Mouse (Mus musculus) adrenal gland, postnatal 36 days (tissue): ENCODE results near the gene Coq3. TPM values are rescaled to one million over a fixed set of nuclear protein-coding genes. Genes with fewer than 3 reads are reported as not detected.
A peak's percentile ranks its signal among the peaks of the same experiment; 100 is the strongest.

ENCODE experiments used
- DNase-seq, 2 experiments: peaks; one replicate each; pipeline ENCODE4 v3.0.0; 2021; ENCODE audit warnings: mixed read lengths in 1 of 2
- long read RNA-seq, 2 experiments: library from polyadenylated mRNA; stranded (forward); transcript quantifications; one replicate each; pipeline ENCODE4 v2.0.0; 2021; ENCODE audit warnings: borderline sequencing depth in 2 of 2
- total RNA-seq, 2 experiments: library from RNA; stranded (reverse); gene quantifications; 2 replicates each; pipeline ENCODE4 v1.2.3; 2021

Coq3 gene
- total RNA-seq: 10 to 100 TPM; 15.3 to 21.2 TPM
- long read RNA-seq, experiment 1, transcript Coq3-201 (7 exons, 2,651 nt): major isoform, 29 of 62 reads
- long read RNA-seq, experiment 1, partial matches to known transcripts: 28 of 62 reads
- long read RNA-seq, experiment 1, other reads (novel, unspliced or antisense): 5 of 62 reads
- long read RNA-seq, experiment 2, transcript Coq3-201 (7 exons, 2,651 nt): major isoform, 8 of 20 reads
- long read RNA-seq, experiment 2, partial matches to known transcripts: 10 of 20 reads
- long read RNA-seq, experiment 2, other reads (novel, unspliced or antisense): 2 of 20 reads

DNA sequence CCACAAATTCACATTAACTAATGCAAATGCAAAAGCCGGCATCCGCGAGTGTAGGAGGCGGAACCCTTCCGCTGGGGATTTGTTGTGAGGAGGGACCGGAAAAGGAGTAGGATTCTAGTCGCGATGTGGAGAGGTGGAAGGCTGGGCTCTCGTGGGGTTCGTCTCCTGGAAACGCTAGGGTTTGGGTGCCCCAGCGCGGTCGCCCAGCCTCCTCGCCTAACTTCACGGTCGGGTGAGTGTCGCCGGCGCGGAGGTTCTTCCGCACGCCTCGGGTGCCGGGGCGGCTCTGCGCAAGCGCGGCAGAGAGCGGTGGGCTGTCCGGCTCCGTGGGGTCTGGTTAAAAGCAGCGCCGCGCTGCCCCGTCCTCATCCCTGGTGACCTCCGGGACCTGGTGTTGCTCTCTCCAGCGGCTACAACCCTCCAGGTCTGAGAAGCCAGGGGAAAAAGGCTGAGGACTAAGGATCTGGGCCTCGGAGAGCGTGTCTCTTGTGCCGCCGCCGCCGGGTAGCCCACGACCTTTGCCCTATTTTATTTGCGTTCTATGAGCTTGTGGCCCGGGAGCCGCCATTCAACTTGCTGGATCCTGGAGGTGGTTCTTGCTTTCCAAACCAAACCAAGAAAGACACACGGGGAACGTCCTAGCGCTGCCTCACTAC lies at the start of gene Coq3:
Gene Coq3, plus strand, starts transcription at position 109 of the 656 bp plus-strand sequence.
- peak; percentile 86 to 89 for DNase-seq

DNA sequence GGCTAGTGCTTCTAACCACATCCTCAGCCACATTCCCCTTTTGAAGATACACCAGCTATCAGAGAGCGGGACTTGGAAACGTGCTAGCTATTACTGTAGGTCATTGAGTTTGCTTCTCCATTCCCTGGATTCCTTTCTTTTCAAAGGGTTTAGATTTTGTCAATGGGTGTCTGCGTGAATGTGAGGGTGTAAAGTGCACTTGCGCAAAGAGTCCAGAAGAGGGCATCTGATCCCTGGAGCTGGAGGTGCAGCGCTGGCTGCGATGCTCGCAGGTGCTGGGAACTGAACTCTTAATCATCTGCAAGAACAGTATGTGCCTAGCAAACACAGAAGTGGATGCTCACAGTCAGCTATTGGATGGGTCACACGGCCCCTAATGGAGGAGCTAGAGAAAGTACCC lies 46.6 kb upstream of the Coq3 start:
- no peak for DNase-seq

DNA sequence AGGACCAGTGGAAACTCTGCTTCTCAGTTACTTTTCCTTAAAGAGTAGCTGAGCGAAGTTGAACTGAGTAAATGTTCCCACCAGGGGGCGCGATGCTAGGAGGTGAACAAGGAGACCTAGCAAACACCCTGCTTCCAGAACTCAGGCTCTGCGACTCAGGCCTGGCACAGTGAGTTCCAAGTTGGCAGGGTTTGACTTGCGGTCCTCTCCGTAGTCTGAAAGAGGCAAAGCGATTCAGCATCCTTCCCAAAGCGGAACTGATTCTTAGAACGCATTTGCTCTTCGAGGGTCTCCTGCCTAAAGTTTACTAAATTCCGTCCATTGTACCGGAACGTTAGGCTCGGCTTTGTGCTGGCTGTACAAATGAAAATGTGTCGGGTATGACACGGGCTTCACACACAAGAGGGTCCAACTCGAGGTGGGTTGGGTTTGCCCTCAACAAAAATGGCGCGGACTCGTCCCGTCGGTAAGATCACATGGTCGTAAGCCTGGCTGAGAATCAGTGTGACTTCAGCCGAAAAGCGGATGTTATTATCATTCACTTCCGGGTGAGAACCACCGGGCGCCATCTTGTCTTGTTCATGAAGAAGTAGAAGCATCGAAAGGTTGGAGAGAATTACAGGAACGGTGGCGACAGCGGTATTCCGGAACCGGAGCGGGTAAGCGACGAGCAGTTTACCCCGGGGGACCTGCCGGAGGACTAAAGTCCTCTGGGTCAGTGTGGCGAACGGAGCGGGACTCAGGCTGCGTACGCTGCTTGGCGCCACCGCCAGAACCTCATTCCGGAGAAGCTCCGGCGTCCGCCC lies 31.8 kb upstream of the Coq3 start, which contains the start of gene Pnisr:
Gene Pnisr, plus strand, starts transcription at position 103 of the 806 bp plus-strand sequence.
- peak; percentile 94 to 96 for DNase-seq

DNA sequence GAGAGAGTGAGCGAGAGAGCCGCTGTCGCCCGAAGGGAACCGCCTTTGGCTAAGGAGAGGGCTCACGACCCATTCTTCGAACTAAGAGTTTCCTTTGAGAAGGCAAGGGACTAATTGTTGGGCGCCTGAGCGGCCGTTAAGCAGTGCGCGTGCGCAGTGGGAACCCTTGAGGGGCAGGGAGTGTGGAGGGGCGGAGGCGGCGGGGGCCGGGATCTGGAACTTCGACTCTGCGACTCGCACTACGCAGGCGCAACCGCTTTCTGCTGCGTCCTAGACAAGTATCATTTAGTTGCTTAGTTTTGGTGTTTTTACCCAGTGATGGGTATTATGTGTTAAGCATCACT lies 31.2 kb upstream of the Coq3 start:
- DNase-seq: peak; percentile 93 to 96

DNA sequence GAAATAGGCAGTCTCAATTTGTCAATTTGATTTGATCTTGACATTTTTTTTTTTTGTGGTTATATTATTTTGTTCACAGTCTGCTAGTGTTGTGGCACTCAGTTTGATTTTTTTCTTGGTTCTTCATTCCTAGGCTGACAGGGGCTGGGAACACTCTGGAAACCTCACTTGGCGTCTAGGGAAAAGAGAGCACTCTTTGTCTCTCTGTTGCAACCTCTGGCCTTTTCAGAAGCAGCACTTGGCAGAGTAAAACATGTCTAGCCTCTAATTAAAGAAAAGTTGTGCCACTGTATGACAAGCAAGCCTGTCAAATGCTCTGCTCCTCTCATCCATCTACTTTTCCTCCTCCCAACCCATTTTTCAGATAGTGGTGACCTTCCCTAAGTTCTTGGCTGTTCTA lies 22.0 kb upstream of the Coq3 start:
- no peak for DNase-seq

DNA sequence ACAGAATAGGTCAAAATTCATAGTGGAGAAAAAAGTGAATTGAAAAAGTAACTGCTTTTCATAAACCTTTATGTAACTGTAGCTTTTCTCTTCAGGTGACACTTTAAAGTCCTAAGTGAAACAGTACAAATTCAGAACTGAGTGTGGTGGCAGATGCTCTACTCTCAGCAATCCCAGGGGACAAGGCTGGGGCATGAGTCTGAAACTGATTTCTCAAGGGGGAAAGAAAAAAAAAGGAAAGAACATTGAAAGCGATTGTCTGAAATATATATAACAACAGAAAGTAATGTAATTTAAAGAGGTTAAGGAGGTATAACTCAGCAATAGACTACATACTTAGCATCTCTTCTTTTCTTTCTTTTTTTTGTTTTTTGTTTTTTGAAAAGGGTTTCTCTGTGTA lies 14.2 kb upstream of the Coq3 start:
- DNase-seq: no peak

- no peak for DNase-seq
Observed at GRCm38 (mm10) chr4:21878776-21879175, 697 bp upstream of the Coq3 start.

- DNase-seq: no peak
Observed at GRCm38 (mm10) chr4:21882806-21883205, 3.3 kb downstream of the Coq3 start.

DNA sequence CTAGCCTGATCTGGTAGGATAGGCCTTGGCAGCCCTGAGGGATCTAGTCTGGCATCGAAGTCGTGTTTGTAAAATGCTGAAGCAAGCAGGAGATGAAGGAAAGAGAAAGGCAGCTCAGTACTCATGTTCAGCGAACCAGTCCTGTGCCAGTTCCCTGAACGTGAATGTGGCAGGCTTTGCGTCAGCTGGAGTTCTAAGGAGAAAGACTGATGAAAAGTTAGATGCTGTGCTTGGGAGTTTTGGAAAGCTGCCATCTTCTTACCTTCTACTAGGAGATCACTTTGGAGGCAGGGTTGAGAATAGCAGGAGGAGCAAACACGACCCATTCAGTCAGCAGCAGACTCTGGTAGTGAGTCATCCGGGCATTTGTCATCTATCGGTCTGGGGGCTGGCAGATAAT lies 6.4 kb downstream of the Coq3 start:
- no peak for DNase-seq

GRCm38 (mm10) chr4:21930971-21931771 lies 51.7 kb downstream of the Coq3 start, which contains the start of gene Faxc:
Gene Faxc, plus strand, starts transcription at chr4:21931329.
- peak; percentile 57 to 69 for DNase-seq

DNA sequence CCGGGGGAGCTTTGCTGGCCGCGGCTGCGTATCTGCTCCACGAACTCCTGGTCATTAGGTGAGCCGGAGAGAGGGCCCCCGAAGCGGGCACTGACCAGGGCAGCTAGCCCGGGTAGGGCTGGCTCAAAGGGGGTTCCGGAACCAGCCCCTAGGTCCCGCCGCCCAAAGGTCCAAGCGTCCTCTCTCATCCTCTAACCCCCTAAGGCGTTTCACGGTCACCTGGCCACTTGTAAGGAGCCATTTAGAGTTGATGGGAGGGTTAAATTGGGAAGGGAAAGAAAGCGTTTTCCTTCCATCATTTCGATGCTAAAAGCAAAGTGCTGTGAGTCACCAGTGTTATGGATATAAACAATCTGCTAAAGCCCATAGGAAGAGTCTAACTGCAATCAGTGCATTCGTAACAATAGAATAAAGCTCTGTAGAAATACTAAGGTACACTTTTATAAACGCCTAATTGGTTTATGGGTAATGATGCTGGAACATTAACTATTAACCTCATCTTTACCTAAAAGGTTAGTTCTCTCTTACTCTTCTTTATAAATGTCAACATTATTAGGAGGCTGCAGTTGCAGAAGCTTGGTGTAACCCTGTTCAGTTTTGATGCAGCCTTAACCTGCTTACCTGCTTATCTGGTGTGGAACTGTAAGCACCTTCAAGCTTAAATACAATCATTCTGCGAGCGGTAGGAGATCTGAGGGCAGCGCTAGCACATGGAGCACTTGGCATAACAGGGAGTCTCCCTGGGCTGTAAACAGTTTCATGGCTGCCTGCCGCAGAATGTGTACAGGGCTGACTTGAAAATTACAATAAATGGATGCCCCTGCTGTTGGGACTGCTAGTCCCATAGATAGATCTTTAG lies 52.5 kb downstream of the Coq3 start:
- no peak for DNase-seq

DNA sequence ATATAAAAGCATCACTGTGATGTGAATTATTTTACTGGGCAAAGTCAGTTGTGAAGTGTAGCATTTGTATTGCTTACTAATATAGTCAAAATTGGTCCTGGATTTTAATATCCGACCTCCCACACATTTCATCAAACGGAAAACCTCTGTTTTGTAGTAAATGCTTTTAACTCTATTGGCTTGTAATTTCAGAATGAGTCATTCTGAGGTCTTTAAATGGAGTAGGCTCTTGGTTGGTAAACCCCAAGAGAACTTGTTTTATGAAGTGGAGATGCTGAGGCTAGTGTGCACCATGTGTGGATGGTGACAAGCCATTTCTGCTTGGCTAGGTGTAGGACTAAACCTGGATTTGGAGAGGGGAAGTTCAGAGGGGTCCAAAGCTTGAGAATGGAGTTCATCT lies 55.9 kb downstream of the Coq3 start:
- no peak for DNase-seq

DNA sequence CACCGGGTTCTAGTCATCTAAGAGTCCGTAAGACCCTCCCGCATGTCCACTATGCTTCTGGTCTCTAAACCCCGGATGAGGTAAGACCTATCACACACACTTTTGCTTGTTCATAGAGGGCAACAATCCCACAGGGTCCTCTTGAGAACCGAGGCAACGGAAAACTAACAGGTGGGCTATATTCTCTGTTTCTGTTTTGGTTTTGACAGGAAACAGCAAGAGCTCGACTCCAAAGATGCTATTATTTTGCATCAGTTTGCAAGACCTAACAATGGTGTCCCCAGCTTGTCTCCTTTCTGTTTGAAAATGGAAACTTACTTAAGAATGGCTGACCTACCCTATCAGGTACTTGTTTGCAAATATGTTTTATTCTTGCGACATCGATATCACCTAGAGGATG lies 57.0 kb downstream of the Coq3 start:
- DNase-seq: no peak

DNA sequence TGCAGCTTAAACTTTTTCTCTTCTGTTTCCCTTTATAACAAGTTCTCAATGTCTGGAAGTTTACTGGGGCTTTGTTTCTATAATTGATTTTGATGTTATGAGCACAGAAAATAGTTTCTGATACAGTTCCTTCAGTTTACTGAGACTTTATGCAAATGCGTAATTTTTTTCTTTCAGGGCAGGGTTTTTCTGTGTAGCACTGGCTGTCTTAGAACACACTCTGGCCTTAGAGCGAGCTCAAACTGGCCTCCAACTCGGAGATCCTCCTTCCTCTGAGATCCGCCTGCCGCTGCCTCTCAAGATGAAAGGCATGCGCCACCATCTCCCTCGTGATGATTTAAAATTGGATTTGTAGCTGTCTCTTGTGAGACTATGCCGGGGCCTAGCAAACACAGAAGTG lies 58.4 kb downstream of the Coq3 start:
- no peak for DNase-seq

DNA sequence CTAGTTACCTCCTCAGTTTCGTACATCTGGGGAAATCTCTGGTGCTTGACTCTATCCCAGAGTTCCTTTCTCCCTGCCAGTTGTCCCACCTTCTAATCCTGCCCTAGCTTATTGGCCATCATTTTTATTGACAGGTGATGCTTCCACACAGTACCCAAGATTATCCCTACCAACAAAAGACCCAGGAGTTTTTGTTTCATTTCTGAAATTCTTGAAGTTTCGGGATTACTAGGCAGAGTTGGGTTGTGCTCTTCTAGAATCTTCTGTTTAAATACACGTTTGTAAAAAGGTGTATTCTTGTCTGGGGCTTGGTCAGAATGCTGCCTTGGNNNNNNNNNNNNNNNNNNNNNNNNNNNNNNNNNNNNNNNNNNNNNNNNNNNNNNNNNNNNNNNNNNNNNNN lies 65.2 kb downstream of the Coq3 start:
- no peak for DNase-seq

- DNase-seq: peak; percentile 8 to 54
Observed at GRCm38 (mm10) chr4:21951444-21951843, 72.0 kb downstream of the Coq3 start.

GRCm38 (mm10) chr4:21952255-21952654 lies 72.8 kb downstream of the Coq3 start:
- no peak for DNase-seq

DNA sequence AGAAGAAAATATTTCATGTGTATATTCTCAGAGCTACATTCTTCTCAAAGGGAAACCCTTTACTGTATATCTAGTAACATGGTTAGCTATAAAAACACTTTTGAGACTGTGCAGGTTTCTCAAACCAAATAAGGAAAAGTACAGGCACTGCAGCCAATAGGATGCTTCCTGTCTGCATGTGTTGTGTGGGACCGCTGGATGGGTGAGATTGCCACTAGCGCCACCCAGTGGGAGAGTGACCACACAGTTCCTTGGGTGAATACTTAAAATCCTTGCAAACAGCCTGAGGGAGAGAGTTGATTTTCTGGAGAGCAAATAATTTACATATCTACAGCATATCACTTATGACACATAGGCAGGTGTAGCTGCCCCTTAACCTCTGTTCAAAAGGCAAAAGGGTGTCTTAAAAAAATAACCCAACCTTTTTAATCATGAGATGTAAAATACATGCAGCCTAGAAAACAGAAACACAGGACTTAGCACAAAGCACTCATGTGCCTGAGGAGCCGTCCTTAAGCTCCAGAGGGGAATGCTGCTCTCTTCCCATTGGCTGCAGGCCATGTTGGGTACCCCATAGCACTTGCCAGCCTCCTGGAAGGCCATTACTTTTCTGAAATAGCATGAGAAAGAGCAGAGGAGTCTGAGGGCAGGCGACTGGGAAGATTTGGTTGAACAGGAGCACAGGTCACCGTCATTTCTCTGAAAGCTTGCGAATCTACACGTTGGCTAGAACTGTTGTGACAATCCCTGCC lies 78.3 kb downstream of the Coq3 start:
- peak; percentile 59 to 63 for DNase-seq
